Comparison of ENCODE assay signal across 9 mouse cellular contexts in genomic region chr7:140939669-140940171, GRCm38 (mm10). TPM values are rescaled to one million over a fixed set of nuclear protein-coding genes. Genes with fewer than 3 reads are reported as not detected.
A peak's percentile ranks its signal among the peaks of the same experiment; 100 is the strongest.
DNase-seq lines count a peak whose midpoint lies in the region; ATAC-seq and TF ChIP-seq lines count a peak whose summit lies in the region.
"Had no signal": no experiment of that assay in that cellular context is flagged by ENCODE, and none has a peak within 500 bp of the region (broad histone marks: within the 10 kb centered on the region; RNA-seq: fewer than 3 reads in every experiment).

No protein-coding gene starts in this region.

- H3K4me2 ChIP-seq in embryonic facial prominence, embryonic 15.5 days (replicated peaks): peak overlapping the region; percentile 31
- H3K4me2 ChIP-seq in limb, embryonic 12.5 days: peak overlapping the region; percentile 50
- H3K4me2 ChIP-seq in stomach, embryonic 15.5 days: peak overlapping the region; percentile 42

- H3K4me1 ChIP-seq in kidney, adult 2 months (ENCODE audit: control insufficient read depth, insufficient read depth, low read length): no peaks in the 10 kb centered on the region; the same call in 1 of the 2 replicates
- peaks cover 41% of the 10 kb centered on the region for H3K4me1 ChIP-seq in embryonic facial prominence, embryonic 15.5 days
- peaks cover 40% of the 10 kb centered on the region for H3K4me1 ChIP-seq in limb, embryonic 12.5 days (replicated peaks)
- peaks cover 29% of the 10 kb centered on the region for H3K4me1 ChIP-seq in stomach, embryonic 15.5 days

- H3K9me3 ChIP-seq in embryonic facial prominence, embryonic 15.5 days (replicated peaks): no peaks in the 10 kb centered on the region
- no peaks in the 10 kb centered on the region for H3K9me3 ChIP-seq in limb, embryonic 12.5 days
- H3K9me3 ChIP-seq in stomach, embryonic 15.5 days: no peaks in the 10 kb centered on the region

- no peak overlapping the region for H3K4me3 ChIP-seq in kidney, adult 2 months (ENCODE audit: insufficient read depth, low read depth, low read length)
- H3K4me3 ChIP-seq in embryonic facial prominence, embryonic 15.5 days (replicated peaks): no peak overlapping the region
- H3K4me3 ChIP-seq in limb, embryonic 12.5 days (replicated peaks): peak overlapping the region; percentile 12; the same call in 1 of the 2 replicates
- H3K4me3 ChIP-seq in stomach, embryonic 15.5 days (replicated peaks): no peak overlapping the region

- H3K36me3 ChIP-seq in kidney, adult 2 months (ENCODE audit: control insufficient read depth, insufficient read depth, low read length): no peaks in the 10 kb centered on the region
- peaks cover 5% of the 10 kb centered on the region; the same call in 1 of the 2 replicates for H3K36me3 ChIP-seq in embryonic facial prominence, embryonic 15.5 days
- H3K36me3 ChIP-seq in limb, embryonic 12.5 days: peaks cover 6% of the 10 kb centered on the region; the same call in 1 of the 2 replicates
- H3K36me3 ChIP-seq in stomach, embryonic 15.5 days: no peaks in the 10 kb centered on the region; the same call in 1 of the 2 replicates

- TF ChIP-seq POLR2A in kidney, adult 2 months (IDR thresholded peaks at IDR 0.05; ENCODE audit: low read depth, low read length): no peak

- no peak overlapping the region for H3K9ac ChIP-seq in embryonic facial prominence, embryonic 15.5 days
- H3K9ac ChIP-seq in limb, embryonic 12.5 days (replicated peaks): peak overlapping the region; percentile 37; the same call in 1 of the 2 replicates
- H3K9ac ChIP-seq in stomach, embryonic 15.5 days: no peak overlapping the region

- WGBS in kidney, adult 2 months: 37% methylated on average over 7 of the region's 8 CpGs
- 6% methylated on average over 8 of the region's 8 CpGs for WGBS in embryonic facial prominence, embryonic 15.5 days
- WGBS in limb, embryonic 12.5 days: 0% methylated on average over 8 of the region's 8 CpGs
- 5% methylated on average over 7 of the region's 8 CpGs for WGBS in stomach, embryonic 15.5 days

- peak; percentile 63 for ATAC-seq in embryonic facial prominence, embryonic 15.5 days (ENCODE audit: insufficient number of reproducible peaks, low FRiP score, low TSS enrichment, low read depth)
- ATAC-seq in limb, embryonic 12.5 days (ENCODE audit: insufficient number of reproducible peaks, insufficient read depth, low FRiP score, low TSS enrichment, low read depth): peak; percentile 43
- peak; percentile 29 for ATAC-seq in stomach, embryonic 15.5 days (ENCODE audit: insufficient read depth, low FRiP score, low read depth)
- ATAC-seq in monocyte, adult 5-6 weeks (replicated peaks; ENCODE audit: insufficient number of reproducible peaks, low FRiP score, low TSS enrichment, poor library complexity, severe bottlenecking): no peak
- ATAC-seq: Patski had no signal

- DNase-seq in kidney, adult 2 months: peak; percentile 49
- no peak for DNase-seq in kidney, adult 11 months
- no peak for DNase-seq in right cerebral cortex, postnatal 25 days
- DNase-seq in adrenal gland, adult 8-10 months: no peak

- no peak for TF ChIP-seq CTCF in kidney, adult 2 months (conservative IDR thresholded peaks at IDR 0.05; ENCODE audit: insufficient read depth, insufficient read length, low read depth, low read length)

- H3K27me3 ChIP-seq in kidney, adult 2 months (replicated peaks; ENCODE audit: control insufficient read depth, insufficient read depth, low read length): no peaks in the 10 kb centered on the region
- 0 out of 2 replicates have a peak, but pooled peaks cover 8% of the 10 kb centered on the region for H3K27me3 ChIP-seq in embryonic facial prominence, embryonic 15.5 days
- peaks cover 15% of the 10 kb centered on the region for H3K27me3 ChIP-seq in limb, embryonic 12.5 days
- no peaks in the 10 kb centered on the region for H3K27me3 ChIP-seq in stomach, embryonic 15.5 days (replicated peaks)

- H3K27ac ChIP-seq in kidney, adult 2 months (ENCODE audit: insufficient read depth, low read depth, low read length): no peak overlapping the region
- H3K27ac ChIP-seq in embryonic facial prominence, embryonic 15.5 days (replicated peaks): peak overlapping the region; percentile 99
- peak overlapping the region; percentile 84 for H3K27ac ChIP-seq in limb, embryonic 12.5 days
- H3K27ac ChIP-seq in stomach, embryonic 15.5 days: peak overlapping the region; percentile 97

RNA-seq across cellular contexts. Expression of gene Pgghg, which starts 1.5 kb away (rescaled TPM):
- polyA plus RNA-seq in kidney, adult 2 months (2012; rRNA removed): 58.0 and 71.2 TPM in 2 replicates
- 26.3 and 29.0 TPM in 2 replicates for polyA plus RNA-seq in embryonic facial prominence, embryonic 15.5 days (2015; fragmentation: Nextera tagmentation; extraction: Ambion mirVana)
- 18.9 and 21.5 TPM in 2 replicates for polyA plus RNA-seq in limb, embryonic 12.5 days (2016; fragmentation: Nextera tagmentation; extraction: Ambion mirVana)
- 21.2 and 23.5 TPM in 2 replicates for polyA plus RNA-seq in stomach, embryonic 15.5 days (2015; fragmentation: Nextera tagmentation; extraction: Ambion mirVana)
- total RNA-seq in adrenal gland, adult 8-10 months (2022): 10 to 100 TPM; 37.1 to 69.0 (median 52.9) TPM
- total RNA-seq in monocyte, adult 5-6 weeks (2017): 10.6 to 14.2 TPM (median 13.8 TPM) in 3 replicates

RNA-seq across cellular contexts. Expression of gene Ifitm5, which starts 10.4 kb away (rescaled TPM):
- polyA plus RNA-seq in kidney, adult 2 months (2012; rRNA removed): 0.87 and 1.4 TPM in 2 replicates
- polyA plus RNA-seq in embryonic facial prominence, embryonic 15.5 days (2015; fragmentation: Nextera tagmentation; extraction: Ambion mirVana): 110 and 112 TPM in 2 replicates
- 5.6 and 6.1 TPM in 2 replicates for polyA plus RNA-seq in limb, embryonic 12.5 days (2016; fragmentation: Nextera tagmentation; extraction: Ambion mirVana)
- polyA plus RNA-seq in stomach, embryonic 15.5 days (2015; fragmentation: Nextera tagmentation; extraction: Ambion mirVana): 3.2 and 3.6 TPM in 2 replicates
- total RNA-seq in adrenal gland, adult 8-10 months (2022): 1 to 10 TPM; 1.1 to 2.7 (median 1.9) TPM
- total RNA-seq in monocyte, adult 5-6 weeks (2017): 2.4 TPM in 1 of 3 replicates, not detected in the others

RNA-seq across cellular contexts. Expression of gene Gm45717, which starts 16.0 kb away (rescaled TPM):
- 0.27 TPM in 1 of 2 replicates, not detected in the other for polyA plus RNA-seq in kidney, adult 2 months (2012; rRNA removed)
- 0.96 TPM in 1 of 2 replicates, not detected in the other for polyA plus RNA-seq in embryonic facial prominence, embryonic 15.5 days (2015; fragmentation: Nextera tagmentation; extraction: Ambion mirVana)
- polyA plus RNA-seq in limb, embryonic 12.5 days (2016; fragmentation: Nextera tagmentation; extraction: Ambion mirVana): not detected in 2 replicates
- polyA plus RNA-seq in stomach, embryonic 15.5 days (2015; fragmentation: Nextera tagmentation; extraction: Ambion mirVana): 0.40 and 0.71 TPM in 2 replicates
- not detected for total RNA-seq in adrenal gland, adult 8-10 months (2022)
- not detected in 3 replicates for total RNA-seq in monocyte, adult 5-6 weeks (2017)

RNA-seq across cellular contexts. Expression of gene Ifitm2, which starts 16.1 kb away (rescaled TPM):
- 642 and 737 TPM in 2 replicates for polyA plus RNA-seq in kidney, adult 2 months (2012; rRNA removed)
- 1,542 and 1,589 TPM in 2 replicates for polyA plus RNA-seq in embryonic facial prominence, embryonic 15.5 days (2015; fragmentation: Nextera tagmentation; extraction: Ambion mirVana)
- polyA plus RNA-seq in limb, embryonic 12.5 days (2016; fragmentation: Nextera tagmentation; extraction: Ambion mirVana): 941 and 1,046 TPM in 2 replicates
- polyA plus RNA-seq in stomach, embryonic 15.5 days (2015; fragmentation: Nextera tagmentation; extraction: Ambion mirVana): 1,181 and 1,379 TPM in 2 replicates
- total RNA-seq in adrenal gland, adult 8-10 months (2022): 100 to 1,000 TPM; 431 to 671 (median 563) TPM
- 203 to 367 TPM (median 305 TPM) in 3 replicates for total RNA-seq in monocyte, adult 5-6 weeks (2017)

RNA-seq across cellular contexts. Expression of gene Nlrp6, which starts 19.0 kb away (rescaled TPM):
- polyA plus RNA-seq in kidney, adult 2 months (2012; rRNA removed): 56.6 and 70.7 TPM in 2 replicates
- 0.07 and 0.25 TPM in 2 replicates for polyA plus RNA-seq in embryonic facial prominence, embryonic 15.5 days (2015; fragmentation: Nextera tagmentation; extraction: Ambion mirVana)
- polyA plus RNA-seq in limb, embryonic 12.5 days (2016; fragmentation: Nextera tagmentation; extraction: Ambion mirVana): not detected in 2 replicates
- polyA plus RNA-seq in stomach, embryonic 15.5 days (2015; fragmentation: Nextera tagmentation; extraction: Ambion mirVana): 9.9 and 13.8 TPM in 2 replicates
- total RNA-seq in adrenal gland, adult 8-10 months (2022): 1 to 10 TPM; 1.4 to 4.0 (median 2.9) TPM
- 0.10 TPM in 1 of 3 replicates, not detected in the others for total RNA-seq in monocyte, adult 5-6 weeks (2017)
- polyA plus RNA-seq: Patski had no signal

Comparison
In these comparisons a context has a peak if more than half of its experiments do, and no peak if none do; other contexts are left out.
1. RNA of gene Ifitm5, which starts 10.4 kb away (polyA plus RNA-seq): 110 to 112 TPM in embryonic facial prominence, embryonic 15.5 days; 5.6 to 6.1 TPM in limb, embryonic 12.5 days, 3.2 to 3.6 TPM in stomach, embryonic 15.5 days and 0.87 to 1.4 TPM in kidney, adult 2 months; every median in the first group is over 10 times any median in the second.
2. Peak in every context shown above with its lines, with median percentiles within 50 percentile points of each other: H3K4me2 ChIP-seq.